Mouse (Mus musculus) brain, embryonic 14.5 days (tissue): ENCODE results near the gene Inpp5d. TPM values are rescaled to one million over a fixed set of nuclear protein-coding genes. Genes with fewer than 3 reads are reported as not detected.

Source experiments
- DNase-seq: peaks from one replicate; pipeline ENCODE4 v3.0.0-alpha.2; 2011; ENCODE audit warnings: low read depth
- CTCF ChIP-seq: fragments of 200-500 bp; IDR thresholded peaks from 2 replicates; pipeline ENCODE4 v1.5.1; 2012; ENCODE audit warnings: inconsistent platforms, mild to moderate bottlenecking, moderate library complexity, borderline replicate concordance; ENCODE audit not compliant: insufficient read depth, insufficient read length; ENCODE audit errors: extremely low read depth
- POLR2A ChIP-seq: fragments of 200-500 bp; IDR thresholded peaks from 2 replicates; pipeline ENCODE4 v1.6.1; 2012; ENCODE audit warnings: mild to moderate bottlenecking, inconsistent platforms, borderline replicate concordance; ENCODE audit not compliant: poor library complexity, insufficient read depth, insufficient read length, severe bottlenecking; ENCODE audit errors: extremely low read depth
- polyA plus RNA-seq: library from polyadenylated mRNA; depleted of rRNA; stranded (reverse); fragments of >200 nt; gene quantifications from 2 replicates; pipeline ENCODE4 v1.2.3, GENCODE M21; 2012; rRNA removed

The Inpp5d gene
- polyA plus RNA-seq = 4.6 and 4.9 TPM in 2 replicates

GRCm38 (mm10) chr1:87620211-87620668, at the start of gene Inpp5d:
Gene Inpp5d (plus strand): TSS chr1:87620312.
- TF ChIP-seq CTCF (no peak), POLR2A (no peak)
- DNase-seq = no peak

GRCm38 (mm10) chr1:87573261-87573660, 46.9 kb upstream of the Inpp5d start:
- DNase-seq = no peak
- no peak for TF ChIP-seq POLR2A
- TF ChIP-seq CTCF = no peak

GRCm38 (mm10) chr1:87573800-87574215, 46.3 kb upstream of the Inpp5d start, which contains the start of gene Ngef:
Gene Ngef (minus strand): TSS chr1:87573870.
- TF ChIP-seq CTCF = no peak
- no peak for TF ChIP-seq POLR2A
- no peak for DNase-seq

GRCm38 (mm10) chr1:87574353-87574752, 45.8 kb upstream of the Inpp5d start:
- DNase-seq = peak; percentile 86
- TF ChIP-seq POLR2A (no peak), CTCF (no peak)

GRCm38 (mm10) chr1:87574785-87575184, 45.3 kb upstream of the Inpp5d start:
- TF ChIP-seq CTCF (no peak), POLR2A (no peak)
- peak; percentile 88 for DNase-seq

GRCm38 (mm10) chr1:87578965-87579364, 41.1 kb upstream of the Inpp5d start:
- TF ChIP-seq CTCF = no peak
- TF ChIP-seq POLR2A = no peak
- DNase-seq = no peak

- TF ChIP-seq POLR2A = no peak
- no peak for TF ChIP-seq CTCF
- DNase-seq = peak; percentile 70
These were observed 39.3 kb upstream of the Inpp5d start for GRCm38 (mm10) chr1:87580824-87581223.

- no peak for DNase-seq
- TF ChIP-seq POLR2A (no peak), CTCF (no peak)
These were observed 30.9 kb upstream of the Inpp5d start for GRCm38 (mm10) chr1:87589162-87589561.

- no peak for DNase-seq
- TF ChIP-seq CTCF (no peak), POLR2A (no peak)
These were observed 30.1 kb upstream of the Inpp5d start for GRCm38 (mm10) chr1:87589980-87590379.

GRCm38 (mm10) chr1:87594261-87594660, 25.9 kb upstream of the Inpp5d start:
- no peak for TF ChIP-seq POLR2A
- no peak for TF ChIP-seq CTCF
- no peak for DNase-seq

GRCm38 (mm10) chr1:87594671-87595070, 25.4 kb upstream of the Inpp5d start:
- DNase-seq = no peak
- no peak for TF ChIP-seq CTCF
- no peak for TF ChIP-seq POLR2A

- TF ChIP-seq POLR2A (no peak), CTCF (no peak)
- DNase-seq = no peak
These were observed 19.6 kb upstream of the Inpp5d start for GRCm38 (mm10) chr1:87600533-87600932.
